In genomic region chr11:53567224-53568014, GRCm38 (mm10) we compare ENCODE assay signal across 8 mouse cellular contexts. TPM values are rescaled to one million over a fixed set of nuclear protein-coding genes. Genes with fewer than 3 reads are reported as not detected.
A peak's percentile ranks its signal among the peaks of the same experiment; 100 is the strongest.
DNase-seq lines count a peak whose midpoint lies in the region; ATAC-seq lines count a peak whose summit lies in the region.

Gene Kif3a (plus strand): TSS chr11:53567379.

- under 1% methylated on average over 65 of the region's 69 CpGs for WGBS in forebrain, embryonic 14.5 days
- under 1% methylated on average over 64 of the region's 69 CpGs for WGBS in neural tube, embryonic 15.5 days

- ATAC-seq in forebrain, embryonic 14.5 days: peak; percentile 99
- ATAC-seq in neural tube, embryonic 15.5 days (ENCODE audit: low FRiP score): peak; percentile 97

- H3K27me3 ChIP-seq in forebrain, embryonic 14.5 days (replicated peaks; ENCODE audit: control insufficient read depth, insufficient read depth, low read length): no peaks in the 10 kb centered on the region
- no peaks in the 10 kb centered on the region for H3K27me3 ChIP-seq in neural tube, embryonic 15.5 days (replicated peaks)

- intact Hi-C loops in heart, postnatal 14 days (cut with DNase I): no loop called here

- DNase-seq in ES-CJ7 (ENCODE audit: low read depth, low spot score): peak; percentile 97
- peak; percentile 96 for DNase-seq in cerebellum, adult 11 months
- peak; percentile 98 for DNase-seq in forebrain, embryonic 14.5 days (ENCODE audit: low spot score)
- peak; percentile 95 for DNase-seq in heart, postnatal 14 days
- DNase-seq in layer of hippocampus, adult 11-12 months (ENCODE audit: low spot score): peak; percentile 95
- peak; percentile 94 to 97 for DNase-seq in lung, adult 18-20 months
- DNase-seq in testis, postnatal 14 days (ENCODE audit: low spot score): peak; percentile 95

- peak within 1 kb of the TSS; percentile 91 for H3K4me3 ChIP-seq in forebrain, embryonic 14.5 days (ENCODE audit: low read depth, low read length)
- peak within 1 kb of the TSS; percentile 93 for H3K4me3 ChIP-seq in neural tube, embryonic 15.5 days (replicated peaks)

- H3K9ac ChIP-seq in forebrain, embryonic 14.5 days (ENCODE audit: low read length): peak within 1 kb of the TSS; percentile 92
- H3K9ac ChIP-seq in neural tube, embryonic 15.5 days (replicated peaks): peak within 1 kb of the TSS; percentile 98

- peaks cover 13% of the 10 kb centered on the region for H3K36me3 ChIP-seq in forebrain, embryonic 14.5 days (ENCODE audit: control insufficient read depth, insufficient read depth, low read length)
- 0 out of 2 replicates have a peak, but pooled peaks cover 10% of the 10 kb centered on the region for H3K36me3 ChIP-seq in neural tube, embryonic 15.5 days

- peak within 1 kb of the TSS; percentile 77 for H3K27ac ChIP-seq in forebrain, embryonic 14.5 days (ENCODE audit: low read depth, low read length)
- H3K27ac ChIP-seq in neural tube, embryonic 15.5 days (replicated peaks): peak within 1 kb of the TSS; percentile 93

- peaks cover 17% of the 10 kb centered on the region for H3K4me1 ChIP-seq in forebrain, embryonic 14.5 days (ENCODE audit: control insufficient read depth, insufficient read depth, low read length)
- peaks cover 30% of the 10 kb centered on the region for H3K4me1 ChIP-seq in neural tube, embryonic 15.5 days

- no peaks in the 10 kb centered on the region for H3K9me3 ChIP-seq in forebrain, embryonic 14.5 days (replicated peaks; ENCODE audit: control insufficient read depth, low read length)
- no peaks in the 10 kb centered on the region for H3K9me3 ChIP-seq in neural tube, embryonic 15.5 days (replicated peaks)

- peak within 1 kb of the TSS; percentile 69 for H3K4me2 ChIP-seq in forebrain, embryonic 14.5 days (ENCODE audit: low read length)
- H3K4me2 ChIP-seq in neural tube, embryonic 15.5 days: peak within 1 kb of the TSS; percentile 72

RNA-seq across cellular contexts. Expression of gene Kif3a, which starts in this region (rescaled TPM):
- 215 and 216 TPM in 2 replicates for polyA plus RNA-seq in forebrain, embryonic 14.5 days (2014; fragmentation: Nextera tagmentation; extraction: Ambion mirVana)
- total RNA-seq in heart, postnatal 14 days (2021): 1 to 10 TPM; 9.6 to 9.9 TPM
- 275 and 338 TPM in 2 replicates for polyA plus RNA-seq in neural tube, embryonic 15.5 days (2015; fragmentation: Nextera tagmentation; extraction: Ambion mirVana)

Comparison
In these comparisons a context has a peak if more than half of its experiments do, and no peak if none do; other contexts are left out.
1. Peak in every context shown above with its lines: DNase-seq, ATAC-seq, H3K4me3 ChIP-seq and H3K27ac ChIP-seq.